In genomic region chr19:34921652-34922602, GRCm38 (mm10) we compare ENCODE assay signal across 8 mouse cellular contexts. TPM values are rescaled to one million over a fixed set of nuclear protein-coding genes. Genes with fewer than 3 reads are reported as not detected.
DNase-seq lines count a peak whose midpoint lies in the region; ATAC-seq lines count a peak whose summit lies in the region.

Gene Kif20b (plus strand): TSS chr19:34922361.

- ATAC-seq in inflammation-experienced regulatory T-cells, adult 6 months, result peak; percentile 89
- ATAC-seq in megakaryocyte-erythroid progenitor cell, adult 5-6 weeks (replicated peaks; ENCODE audit: low FRiP score, low TSS enrichment, poor library complexity, severe bottlenecking), result peak; percentile 96

- intact Hi-C loops in gastrocnemius, postnatal 14 days (cut with DNase I; ENCODE audit: low total_unique reads), result no loop called here
- intact Hi-C loops in left cerebral cortex, postnatal 10 days (cut with DNase I), result loop anchor here (10.0 kb wide), 1 partner anchor 257 kb away; no protein-coding TSS in a partner anchor

- peak; percentile 89 for DNase-seq in adipocyte (ENCODE audit: low spot score)
- peak; percentile 92 for DNase-seq in embryo, embryonic 10 days (ENCODE audit: low spot score)
- peak; percentile 92 for DNase-seq in gastrocnemius, postnatal 14 days
- DNase-seq in left cerebral cortex, postnatal 10 days (ENCODE audit: extremely low spot score in 1 of 2, low spot score in 2 of 2), result peak; percentile 71 to 95
- DNase-seq in right cerebral cortex, postnatal 25 days, result peak; percentile 88
- peak; percentile 86 to 91 for DNase-seq in urinary bladder, postnatal 4 days (ENCODE audit: low spot score in 2 of 2)

RNA-seq across cellular contexts. Expression of gene Kif20b, which starts in this region (rescaled TPM):
- total RNA-seq in gastrocnemius, postnatal 14 days (2021), result 1 to 10 TPM; 2.4 to 2.6 TPM
- 10 to 100 TPM; 17.8 to 64.7 (median 29.5) TPM for polyA plus RNA-seq in inflammation-experienced regulatory T-cells, adult 6 months (2017; shearing (Covaris generic))
- total RNA-seq in left cerebral cortex, postnatal 10 days (2021), result 1 to 10 TPM; 2.0 to 2.7 TPM
- total RNA-seq in megakaryocyte-erythroid progenitor cell, adult 5-6 weeks (2014; fragmentation: Nextera tagmentation), result 100 and 118 TPM in 2 replicates
- total RNA-seq in megakaryocyte-erythroid progenitor cell, adult 5-6 weeks (2017), result 99.0 and 103 TPM in 2 replicates

Comparison
In these comparisons a context has a peak if more than half of its experiments do, and no peak if none do; other contexts are left out.
1. Peak in every context shown above with its lines: DNase-seq and ATAC-seq.
2. RNA of gene Kif20b (total RNA-seq): 99.0 to 118 TPM in megakaryocyte-erythroid progenitor cell, adult 5-6 weeks; 2.0 to 2.7 TPM in left cerebral cortex, postnatal 10 days and 2.4 to 2.6 TPM in gastrocnemius, postnatal 14 days; every median in the first group is over 10 times any median in the second.